In genomic region chr4:49107895-49108294, GRCm38 (mm10) we compare ENCODE assay signal across 26 mouse cellular contexts. TPM values are rescaled to one million over a fixed set of nuclear protein-coding genes. Genes with fewer than 3 reads are reported as not detected.
"Had no signal": no experiment of that assay in that cellular context is flagged by ENCODE, and none has a peak within 500 bp of the region (broad histone marks: within the 10 kb centered on the region; RNA-seq: fewer than 3 reads in every experiment).

No protein-coding gene starts in this region.

- H3K4me1 ChIP-seq: limb, embryonic 13.5 days; limb, embryonic 15.5 days; liver, embryonic 12.5 days had no signal

- DNase-seq: gastrocnemius, postnatal 14 days; gastrocnemius, postnatal 36 days; heart, adult 11 months; heart, adult 2 months; heart, postnatal 14 days; heart, postnatal 36 days; kidney, adult 18-20 months; kidney, postnatal 25 days; layer of hippocampus, postnatal 36 days; left cerebral cortex, postnatal 4 days had no signal

- H3K4me2 ChIP-seq: heart, embryonic 11.5 days; heart, embryonic 13.5 days; heart, embryonic 15.5 days; hindbrain, embryonic 13.5 days; hindbrain, embryonic 15.5 days; limb, embryonic 13.5 days; limb, embryonic 15.5 days; liver, embryonic 12.5 days had no signal

- H3K36me3 ChIP-seq: heart, embryonic 13.5 days; heart, embryonic 15.5 days; hindbrain, embryonic 13.5 days; hindbrain, embryonic 15.5 days; limb, embryonic 13.5 days; limb, embryonic 15.5 days; liver, embryonic 12.5 days had no signal

- H3K4me3 ChIP-seq: heart, adult 2 months; heart, embryonic 13.5 days; heart, embryonic 15.5 days; hindbrain, embryonic 13.5 days; hindbrain, embryonic 15.5 days; limb, embryonic 13.5 days; limb, embryonic 15.5 days; liver, embryonic 12.5 days had no signal

- ATAC-seq: forebrain, postnatal 0 days; hindbrain, postnatal 0 days; intestine, embryonic 16.5 days; liver, embryonic 12.5 days had no signal

- H3K27ac ChIP-seq: heart, adult 2 months; heart, embryonic 13.5 days; heart, embryonic 15.5 days; hindbrain, embryonic 13.5 days; hindbrain, embryonic 15.5 days; hindbrain, postnatal 0 days; limb, embryonic 13.5 days; limb, embryonic 15.5 days; liver, embryonic 12.5 days; liver, embryonic 14.5 days had no signal

- H3K9me3 ChIP-seq: heart, embryonic 13.5 days; heart, embryonic 15.5 days; hindbrain, embryonic 13.5 days; hindbrain, embryonic 15.5 days; limb, embryonic 13.5 days; limb, embryonic 15.5 days; liver, embryonic 12.5 days had no signal

- H3K9ac ChIP-seq: forebrain, postnatal 0 days; heart, embryonic 13.5 days; heart, embryonic 15.5 days; hindbrain, embryonic 13.5 days; hindbrain, embryonic 15.5 days; limb, embryonic 13.5 days; limb, embryonic 15.5 days; liver, embryonic 12.5 days; liver, embryonic 14.5 days had no signal

- H3K27me3 ChIP-seq: heart, embryonic 13.5 days; heart, embryonic 15.5 days; hindbrain, embryonic 13.5 days; hindbrain, embryonic 15.5 days; limb, embryonic 13.5 days; limb, embryonic 15.5 days; liver, embryonic 12.5 days had no signal

RNA-seq across cellular contexts. Expression of gene Plppr1, which starts 48.8 kb away (rescaled TPM):
- total RNA-seq: gastrocnemius, adult 18-20 months; gastrocnemius, adult 8-10 months; gastrocnemius, postnatal 36 days; heart, postnatal 36 days; hematopoietic stem cell, adult 5-6 weeks had no signal
- polyA plus RNA-seq: heart, adult 2 months; liver, adult 2 months had no signal
